Mouse (Mus musculus) erythroblast, adult 5-6 weeks (primary cell): ENCODE results near the gene Slc25a40. TPM values are rescaled to one million over a fixed set of nuclear protein-coding genes. Genes with fewer than 3 reads are reported as not detected.

ENCODE experiments used
- ATAC-seq: replicated peaks from 2 replicates; pipeline ENCODE4 v1.8.0; 2016; ENCODE audit warnings: moderate number of reproducible peaks, mild to moderate bottlenecking, moderate TSS enrichment, inconsistent platforms; ENCODE audit not compliant: poor library complexity, low FRiP score, severe bottlenecking
- total RNA-seq, 2 experiments: library from RNA; stranded (forward) in 1 of 2; stranded (reverse) in 1 of 2; fragments of 150-400 nt in 1 of 2; fragments of 200-764, 138-1000 nt in 1 of 2; gene quantifications; 2 replicates each; pipeline versions ENCODE4 v1.2.3 to v1.2.4; 2015 to 2017; ENCODE audit warnings: low replicate concordance in 2 of 2

Slc25a40 gene
- 6.7 and 11.7 TPM in 2 replicates for total RNA-seq (2015; ENCODE audit: low replicate concordance)
- 5.7 and 12.5 TPM in 2 replicates for total RNA-seq (2017; ENCODE audit: low replicate concordance)

GRCm38 (mm10) chr5:8422157-8422931 lies at the start of gene Slc25a40, which contains the start of gene Dbf4:
Slc25a40 (plus strand) TSS chr5:8422850.
Dbf4 (minus strand) TSS chr5:8422716.
- ATAC-seq, result peak; percentile 92

- no peak for ATAC-seq
Measured at GRCm38 (mm10) chr5:8373415-8373814, 49.2 kb upstream of the Slc25a40 start.

- no peak for ATAC-seq
Measured at GRCm38 (mm10) chr5:8374297-8374906, 48.2 kb upstream of the Slc25a40 start.

GRCm38 (mm10) chr5:8393891-8394583 lies 28.6 kb upstream of the Slc25a40 start:
- no peak for ATAC-seq

GRCm38 (mm10) chr5:8397587-8398249 lies 24.9 kb upstream of the Slc25a40 start:
- ATAC-seq, result no peak

- ATAC-seq, result no peak
Measured at GRCm38 (mm10) chr5:8408746-8409145, 13.9 kb upstream of the Slc25a40 start.

GRCm38 (mm10) chr5:8416683-8417413 lies 5.8 kb upstream of the Slc25a40 start:
- ATAC-seq, result no peak

GRCm38 (mm10) chr5:8417443-8417842 lies 5.2 kb upstream of the Slc25a40 start:
- ATAC-seq, result no peak

GRCm38 (mm10) chr5:8421424-8421823 lies 1.2 kb upstream of the Slc25a40 start:
- ATAC-seq, result no peak

GRCm38 (mm10) chr5:8422932-8423928 lies 580 bp downstream of the Slc25a40 start:
- peak; percentile 46; the same call in 1 of the 2 replicates for ATAC-seq

GRCm38 (mm10) chr5:8424116-8424515 lies 1.5 kb downstream of the Slc25a40 start:
- no peak for ATAC-seq

- ATAC-seq, result no peak
Measured at GRCm38 (mm10) chr5:8425899-8426298, 3.2 kb downstream of the Slc25a40 start.

- no peak for ATAC-seq
Measured at GRCm38 (mm10) chr5:8437481-8438156, 15.0 kb downstream of the Slc25a40 start.

- no peak for ATAC-seq
Measured at GRCm38 (mm10) chr5:8439095-8439494, 16.4 kb downstream of the Slc25a40 start.

- ATAC-seq, result no peak
Measured at GRCm38 (mm10) chr5:8455565-8455964, 32.9 kb downstream of the Slc25a40 start.

- ATAC-seq, result no peak
Measured at GRCm38 (mm10) chr5:8456561-8456960, 33.9 kb downstream of the Slc25a40 start.

GRCm38 (mm10) chr5:8487989-8488700 lies 65.5 kb downstream of the Slc25a40 start:
- ATAC-seq, result no peak
